Mouse (Mus musculus) liver, embryonic 14 days (tissue): ENCODE data around the gene Hist1h2ap. TPM values are rescaled to one million over a fixed set of nuclear protein-coding genes. Genes with fewer than 3 reads are reported as not detected.

Experiments used
- polyA plus RNA-seq: library from polyadenylated mRNA; depleted of rRNA; stranded (reverse); fragments of >200 nt; gene quantifications from 2 replicates; pipeline ENCODE4 v1.2.3, GENCODE M21; 2012; rRNA removed

Hist1h2ap gene
- polyA plus RNA-seq = 78.6 and 88.4 TPM in 2 replicates

DNA sequence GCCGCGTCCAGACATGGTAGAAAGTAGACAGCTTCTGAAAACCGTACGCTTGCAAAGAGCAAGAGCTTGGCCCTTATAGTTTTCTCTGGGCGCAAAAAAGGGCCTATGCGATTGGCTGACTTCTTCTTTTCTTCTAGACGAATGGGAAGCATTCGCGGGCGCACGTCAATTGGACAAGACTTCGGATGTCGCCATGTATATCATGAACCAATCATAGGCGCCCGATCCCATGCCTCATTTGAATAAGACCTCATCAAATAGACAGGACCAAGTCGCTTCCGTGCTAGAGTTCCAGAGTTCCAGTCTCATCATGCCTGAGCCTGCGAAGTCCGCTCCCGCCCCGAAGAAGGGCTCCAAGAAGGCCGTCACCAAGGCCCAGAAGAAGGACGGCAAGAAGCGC lies at the start of gene Hist1h2ap, which contains the start of gene Hist1h2br:
TSS of gene Hist1h2ap (minus strand) at position 47 of the 400 bp plus-strand sequence.
TSS of gene Hist1h2br (plus strand) at position 283 of the 400 bp plus-strand sequence.

DNA sequence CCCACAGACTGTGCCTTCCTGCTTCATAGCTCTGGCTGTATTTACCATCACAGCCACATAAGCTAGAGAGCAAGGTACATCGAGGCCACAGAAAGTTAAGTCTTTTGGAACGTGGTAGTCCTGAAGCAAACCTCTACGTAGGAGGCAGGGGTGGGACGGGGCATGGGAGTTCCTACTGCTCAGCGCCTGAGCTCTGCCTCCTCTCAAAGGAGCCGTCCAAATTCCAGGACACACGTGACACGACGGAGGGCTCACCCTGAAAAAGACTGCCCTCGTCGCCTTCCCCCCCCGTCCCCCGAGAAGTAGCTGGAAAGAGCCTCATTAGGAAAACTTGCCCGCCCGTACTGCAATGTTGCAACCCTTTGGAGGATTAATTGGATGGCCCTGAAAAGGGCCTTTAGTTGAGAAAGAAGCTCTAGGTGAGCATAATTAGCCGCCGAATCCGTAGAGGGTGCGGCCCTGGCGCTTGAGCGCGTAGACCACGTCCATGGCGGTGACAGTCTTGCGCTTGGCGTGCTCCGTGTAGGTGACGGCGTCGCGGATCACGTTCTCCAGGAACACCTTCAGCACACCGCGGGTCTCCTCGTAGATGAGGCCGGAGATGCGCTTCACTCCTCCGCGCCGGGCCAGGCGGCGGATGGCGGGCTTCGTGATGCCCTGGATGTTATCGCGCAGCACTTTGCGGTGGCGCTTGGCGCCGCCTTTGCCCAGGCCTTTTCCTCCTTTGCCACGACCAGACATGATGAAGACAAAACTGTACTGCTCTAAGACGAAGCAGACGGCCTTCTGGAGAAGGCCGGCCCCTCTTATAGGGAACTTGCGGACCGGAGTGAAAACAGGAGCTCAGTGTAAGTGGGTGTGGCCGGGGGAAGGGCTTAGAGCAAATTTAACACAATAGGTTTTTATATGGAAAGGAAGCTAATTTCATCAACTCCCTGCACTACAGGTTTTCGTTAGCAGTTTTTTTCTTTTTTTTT lies 1.6 kb downstream of the Hist1h2ap start, which contains the start of gene Hist1h4n:
TSS of gene Hist1h4n (minus strand) at position 779 of the 977 bp plus-strand sequence.

GRCm38 (mm10) chr13:21811539-21811938 lies 21.8 kb downstream of the Hist1h2ap start, which contains the start of gene Hist1h4m:
TSS of gene Hist1h4m (plus strand) at chr13:21811746.

GRCm38 (mm10) chr13:21810073-21810472 lies 23.2 kb downstream of the Hist1h2ap start, which contains the start of the genes Hist1h2bq and Hist1h2ao:
TSS of gene Hist1h2bq (minus strand) at chr13:21810197.
TSS of gene Hist1h2ao (plus strand) at chr13:21810465.

GRCm38 (mm10) chr13:21786899-21787629 lies 46.2 kb downstream of the Hist1h2ap start, which contains the start of the genes Hist1h2an and Hist1h2bp:
TSS of gene Hist1h2an (minus strand) at chr13:21787218.
TSS of gene Hist1h2bp (plus strand) at chr13:21787461.

DNA sequence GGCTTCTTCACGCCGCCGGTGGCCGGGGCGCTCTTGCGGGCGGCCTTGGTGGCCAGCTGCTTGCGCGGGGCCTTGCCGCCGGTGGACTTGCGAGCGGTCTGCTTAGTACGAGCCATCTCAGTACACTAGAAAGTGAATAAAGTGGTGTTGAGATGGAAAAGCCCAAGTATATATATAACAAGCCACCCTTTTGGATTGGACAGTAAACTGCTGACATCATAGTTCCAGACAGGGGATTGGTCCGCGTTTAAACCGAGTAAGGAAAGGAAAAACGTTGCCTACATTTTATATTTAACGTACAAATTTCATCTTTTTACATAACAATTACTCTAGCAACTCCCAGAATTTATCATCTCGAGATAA lies 50.1 kb downstream of the Hist1h2ap start, which contains the start of gene Hist1h3i:
TSS of gene Hist1h3i (minus strand) at position 116 of the 363 bp plus-strand sequence.

Other genes starting within 250 kb of the Hist1h2ap start
- not detected in 2 replicates for gene Olfr1362, start 219.5 kb downstream of the Hist1h2ap start, polyA plus RNA-seq
- gene Olfr11, start 191.0 kb downstream of the Hist1h2ap start, polyA plus RNA-seq = not detected in 2 replicates
- not detected in 2 replicates for gene Olfr1361, start 170.1 kb downstream of the Hist1h2ap start, polyA plus RNA-seq
- gene Olfr1360, start 156.1 kb downstream of the Hist1h2ap start, polyA plus RNA-seq = not detected in 2 replicates
- gene Olfr1359, start 135.4 kb downstream of the Hist1h2ap start, polyA plus RNA-seq = not detected in 2 replicates
- 14.6 and 15.9 TPM in 2 replicates for gene Hist1h2bl, start 117.4 kb downstream of the Hist1h2ap start, polyA plus RNA-seq
- gene Hist1h2ai, start 117.1 kb downstream of the Hist1h2ap start, polyA plus RNA-seq = 6.1 and 8.0 TPM in 2 replicates
- 25.6 and 32.9 TPM in 2 replicates for gene Hist1h3h, start 115.8 kb downstream of the Hist1h2ap start, polyA plus RNA-seq
- 17.9 and 18.0 TPM in 2 replicates for gene Hist1h2bm, start 111.5 kb downstream of the Hist1h2ap start, polyA plus RNA-seq
- gene Hist1h4j, start 98.4 kb downstream of the Hist1h2ap start, polyA plus RNA-seq = 31.8 and 33.2 TPM in 2 replicates
- 30.3 and 35.2 TPM in 2 replicates for gene Hist1h4k, start 83.0 kb downstream of the Hist1h2ap start, polyA plus RNA-seq
- 49.3 and 52.1 TPM in 2 replicates for gene Hist1h2ak, start 79.7 kb downstream of the Hist1h2ap start, polyA plus RNA-seq
- 15.9 and 19.2 TPM in 2 replicates for gene Hist1h2bn, start 79.4 kb downstream of the Hist1h2ap start, polyA plus RNA-seq
- gene Hist1h1b, start 52.9 kb downstream of the Hist1h2ap start, polyA plus RNA-seq = 9.7 and 11.9 TPM in 2 replicates
- gene Hist1h3i, start 50.1 kb downstream of the Hist1h2ap start, polyA plus RNA-seq = 30.9 and 33.6 TPM in 2 replicates
- gene Hist1h2an, start 46.3 kb downstream of the Hist1h2ap start, polyA plus RNA-seq = 10.0 and 11.5 TPM in 2 replicates
- 2.1 and 3.0 TPM in 2 replicates for gene Hist1h2bp, start 46.0 kb downstream of the Hist1h2ap start, polyA plus RNA-seq
- 10.6 and 13.5 TPM in 2 replicates for gene Hist1h2bq, start 23.3 kb downstream of the Hist1h2ap start, polyA plus RNA-seq
- gene Hist1h2ao, start 23.0 kb downstream of the Hist1h2ap start, polyA plus RNA-seq = 0.12 and 0.19 TPM in 2 replicates
- gene Hist1h4m, start 21.8 kb downstream of the Hist1h2ap start, polyA plus RNA-seq = not detected in 2 replicates
- gene Hist1h4n, start 1.3 kb downstream of the Hist1h2ap start, polyA plus RNA-seq = 44.5 and 54.6 TPM in 2 replicates
- gene Hist1h2br, start 236 bp upstream of the Hist1h2ap start, polyA plus RNA-seq = 5.4 and 8.3 TPM in 2 replicates
- 0.38 and 0.40 TPM in 2 replicates for gene Zfp184, start 111.6 kb upstream of the Hist1h2ap start, polyA plus RNA-seq
- not detected in 2 replicates for gene Pom121l2, start 147.7 kb upstream of the Hist1h2ap start, polyA plus RNA-seq
- gene Prss16, start 176.2 kb upstream of the Hist1h2ap start, polyA plus RNA-seq = 0.35 and 0.44 TPM in 2 replicates
- 4.6 and 8.3 TPM in 2 replicates for gene Hist1h2ah, start 202.1 kb upstream of the Hist1h2ap start, polyA plus RNA-seq
- 16.6 and 17.0 TPM in 2 replicates for gene Hist1h2bk, start 202.4 kb upstream of the Hist1h2ap start, polyA plus RNA-seq
- 88.8 and 92.7 TPM in 2 replicates for gene Hist1h4i, start 207.9 kb upstream of the Hist1h2ap start, polyA plus RNA-seq
- 30.4 and 32.0 TPM in 2 replicates for gene Hist1h2ag, start 209.4 kb upstream of the Hist1h2ap start, polyA plus RNA-seq
- gene Hist1h2bj, start 209.7 kb upstream of the Hist1h2ap start, polyA plus RNA-seq = 23.7 and 28.8 TPM in 2 replicates